Mouse (Mus musculus) effector memory CD4-positive, alpha-beta T cell, adult 7 months (primary cell): ENCODE measurements around the gene Akr1c21. TPM values are rescaled to one million over a fixed set of nuclear protein-coding genes. Genes with fewer than 3 reads are reported as not detected.

Experiments used
- polyA plus RNA-seq: library from polyadenylated mRNA; unstranded; fragments of 100-300 nt; shearing (Covaris generic); gene quantifications from one replicate; pipeline ENCODE4 v1.2.1, GENCODE M21; 2017

Akr1c21 gene
- not detected for polyA plus RNA-seq

DNA sequence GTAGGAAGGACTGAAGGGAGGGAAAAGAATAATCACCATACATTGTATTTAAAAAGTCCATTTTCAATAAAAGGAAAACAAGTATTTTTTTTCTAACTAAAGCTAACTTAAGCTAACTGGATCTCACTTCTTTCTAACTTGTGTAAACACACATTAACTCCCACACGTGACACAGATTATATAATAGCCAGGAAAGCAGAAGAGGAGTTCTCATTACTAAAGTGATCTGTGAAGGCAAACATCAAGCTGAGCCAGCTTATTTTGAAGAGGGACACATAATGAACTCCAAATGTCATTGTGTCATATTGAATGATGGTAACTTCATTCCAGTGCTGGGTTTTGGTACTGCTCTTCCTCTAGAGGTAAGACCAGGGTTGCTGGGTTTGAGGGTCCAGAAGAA lies at the start of gene Akr1c21:
Akr1c21 (plus strand) TSS at position 205 of the 400 bp plus-strand sequence.

DNA sequence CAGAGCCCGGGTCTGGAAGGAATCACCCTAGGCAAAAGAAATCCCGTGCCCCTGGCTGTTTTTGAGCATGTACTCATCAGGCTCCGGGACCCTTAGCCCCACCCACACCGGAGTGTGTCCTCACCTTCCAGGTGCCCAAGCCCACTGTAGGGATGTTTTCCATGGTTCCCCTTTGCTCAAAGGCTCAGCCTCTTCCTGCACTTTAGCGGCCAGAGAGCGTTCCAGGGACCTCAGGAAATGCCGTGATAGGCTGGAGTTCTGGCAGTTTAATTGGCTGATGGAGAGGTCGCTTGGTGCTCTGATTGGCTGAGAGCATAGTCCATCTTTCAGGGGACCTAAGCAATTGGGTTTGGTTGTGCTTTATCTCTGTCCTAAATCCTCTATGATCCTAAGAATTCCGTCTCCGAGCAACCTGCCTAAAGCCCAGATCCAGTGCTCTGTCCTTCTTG lies 35.1 kb downstream of the Akr1c21 start, which contains the start of gene Akr1e1:
Akr1e1 (minus strand) TSS at position 214 of the 449 bp plus-strand sequence.

Other genes starting within 250 kb of the Akr1c21 start
- gene Akr1c6, start 139.8 kb upstream of the Akr1c21 start, polyA plus RNA-seq, result not detected
- not detected for gene Akr1c20, start 50.7 kb upstream of the Akr1c21 start, polyA plus RNA-seq
- gene Akr1e1, start 35.1 kb downstream of the Akr1c21 start, polyA plus RNA-seq, result 9.1 TPM